Mouse (Mus musculus) forebrain, embryonic 13.5 days (tissue): ENCODE results near the gene Atg7. TPM values are rescaled to one million over a fixed set of nuclear protein-coding genes. Genes with fewer than 3 reads are reported as not detected.

Source experiments
- ATAC-seq: fragments of 200-750 bp; cut with Nextera tagmentation; 2 replicates; pipeline ENCODE4 v1.8.0; 2017
- H3K27ac ChIP-seq: fragments of 300-500 bp; sonication (generic); 2 replicates; pipeline ENCODE4 v1.5.1; 2015; ENCODE audit warnings: inconsistent platforms, mild to moderate bottlenecking, moderate library complexity
- H3K27me3 ChIP-seq: fragments of 300-500 bp; sonication (generic); 2 replicates; pipeline ENCODE4 v1.6.1; 2015; ENCODE audit warnings: mild to moderate bottlenecking, inconsistent platforms
- H3K36me3 ChIP-seq: fragments of 300-500 bp; sonication (generic); 2 replicates; pipeline ENCODE4 v1.6.1; 2015; ENCODE audit warnings: mild to moderate bottlenecking, inconsistent platforms; ENCODE audit not compliant: poor library complexity, severe bottlenecking
- H3K4me1 ChIP-seq: fragments of 300-500 bp; sonication (generic); 2 replicates; pipeline ENCODE4 v1.6.1; 2015; ENCODE audit warnings: inconsistent platforms
- H3K4me2 ChIP-seq: fragments of 300-500 bp; sonication (generic); 2 replicates; pipeline ENCODE4 v1.6.1; 2015; ENCODE audit warnings: inconsistent platforms, mild to moderate bottlenecking, moderate library complexity
- H3K4me3 ChIP-seq: fragments of 300-500 bp; sonication (generic); 2 replicates; pipeline ENCODE4 v1.5.1; 2015; ENCODE audit warnings: mild to moderate bottlenecking, inconsistent platforms
- H3K9ac ChIP-seq: fragments of 300-500 bp; sonication (generic); 2 replicates; pipeline ENCODE4 v1.6.1; 2015; ENCODE audit warnings: mild to moderate bottlenecking, inconsistent platforms
- H3K9me3 ChIP-seq: fragments of 300-500 bp; sonication (generic); replicated peaks from 2 replicates; pipeline ENCODE4 v1.6.1; 2016; ENCODE audit warnings: inconsistent platforms
- WGBS: fragments of 180-500 bp; shearing (Covaris S2); methylation state at CpG from one replicate; pipeline ENCODE4 v1.1.7; 2015; 5-methylcytosine and 5-hydroxymethylcytosine counted together
- polyA plus RNA-seq: library from polyadenylated mRNA; unstranded; fragments of >200 nt; fragmentation: Nextera tagmentation; extraction: Ambion mirVana; gene quantifications from 2 replicates; pipeline ENCODE4 v1.2.1, GENCODE M21; 2015

Atg7 gene
- polyA plus RNA-seq, 1 experiment from 2014 or later, result 18.5 TPM

- peak overlapping the region; percentile 34 for H3K4me3 ChIP-seq
- 9% methylated on average over 46 of the region's 46 CpGs for WGBS
- peaks cover 4% of the 10 kb centered on the region; the same call in 1 of the 2 replicates for H3K27me3 ChIP-seq
- ATAC-seq, result peak; percentile 70
- H3K4me2 ChIP-seq, result peak overlapping the region; percentile 65
- H3K4me1 ChIP-seq, result peaks cover 12% of the 10 kb centered on the region; the same call in 1 of the 2 replicates
- peaks cover 16% of the 10 kb centered on the region for H3K36me3 ChIP-seq
- H3K9ac ChIP-seq, result peak overlapping the region; percentile 73
- H3K9me3 ChIP-seq, result no peaks in the 10 kb centered on the region
- H3K27ac ChIP-seq, result no peak overlapping the region
Observed at GRCm38 (mm10) chr6:114737931-114738759, 95.2 kb downstream of the Atg7 start.

- peaks cover 12% of the 10 kb centered on the region; the same call in 1 of the 2 replicates for H3K4me1 ChIP-seq
- WGBS, result 79% methylated on average over 4 of the region's 4 CpGs
- H3K4me3 ChIP-seq, result peak overlapping the region; percentile 34; the same call in 1 of the 2 replicates
- no peak; the same call in 1 of the 2 replicates for ATAC-seq
- peak overlapping the region; percentile 73 for H3K9ac ChIP-seq
- peak overlapping the region; percentile 65 for H3K4me2 ChIP-seq
- peaks cover 16% of the 10 kb centered on the region for H3K36me3 ChIP-seq
- no peak overlapping the region for H3K27ac ChIP-seq
- no peaks in the 10 kb centered on the region for H3K9me3 ChIP-seq
- peaks cover 4% of the 10 kb centered on the region; the same call in 1 of the 2 replicates for H3K27me3 ChIP-seq
Observed at GRCm38 (mm10) chr6:114738760-114739112, 95.8 kb downstream of the Atg7 start.

GRCm38 (mm10) chr6:114742209-114743003, 99.5 kb downstream of the Atg7 start:
- WGBS, result 96% methylated on average over 12 of the region's 12 CpGs
- Histone ChIP-seq H3K27ac (no peak overlapping the region), H3K4me3 (no peak overlapping the region), H3K4me1 (peaks cover 12% of the 10 kb centered on the region; the same call in 1 of the 2 replicates), H3K9ac (no peak overlapping the region), H3K4me2 (no peak overlapping the region), H3K36me3 (peaks cover 16% of the 10 kb centered on the region), H3K27me3 (0 out of 2 replicates have a peak, but pooled peaks cover under 1% of the 10 kb centered on the region), H3K9me3 (no peaks in the 10 kb centered on the region)
- no peak for ATAC-seq

GRCm38 (mm10) chr6:114743126-114743525, 100.2 kb downstream of the Atg7 start:
- Histone ChIP-seq H3K4me3 (no peak overlapping the region), H3K27ac (no peak overlapping the region), H3K27me3 (no peaks in the 10 kb centered on the region), H3K4me2 (no peak overlapping the region), H3K36me3 (peaks cover 16% of the 10 kb centered on the region), H3K9ac (no peak overlapping the region), H3K9me3 (no peaks in the 10 kb centered on the region), H3K4me1 (peaks cover 7% of the 10 kb centered on the region; the same call in 1 of the 2 replicates)
- no peak for ATAC-seq
- WGBS, result 93% methylated on average over 8 of the region's 8 CpGs

GRCm38 (mm10) chr6:114743845-114744244, 100.9 kb downstream of the Atg7 start:
- no peak overlapping the region for H3K4me3 ChIP-seq
- 70% methylated on average over 2 of the region's 2 CpGs for WGBS

GRCm38 (mm10) chr6:114746439-114746974, 103.6 kb downstream of the Atg7 start:
- no peak for ATAC-seq
- Histone ChIP-seq H3K9ac (no peak overlapping the region), H3K27ac (no peak overlapping the region), H3K4me1 (no peaks in the 10 kb centered on the region), H3K4me2 (no peak overlapping the region), H3K27me3 (no peaks in the 10 kb centered on the region), H3K4me3 (no peak overlapping the region), H3K9me3 (no peaks in the 10 kb centered on the region), H3K36me3 (peaks cover 4% of the 10 kb centered on the region; the same call in 1 of the 2 replicates)
- WGBS, result 88% methylated on average over 7 of the region's 7 CpGs

More at GRCm38 (mm10) chr6:114743845-114744244, 100.9 kb downstream of the Atg7 start:
- H3K36me3 ChIP-seq, result peaks cover 16% of the 10 kb centered on the region
- no peak overlapping the region for H3K4me2 ChIP-seq
- H3K9ac ChIP-seq, result no peak overlapping the region
- H3K27me3 ChIP-seq, result no peaks in the 10 kb centered on the region
- H3K9me3 ChIP-seq, result no peaks in the 10 kb centered on the region
- no peak for ATAC-seq
- H3K4me1 ChIP-seq, result no peaks in the 10 kb centered on the region
- H3K27ac ChIP-seq, result no peak overlapping the region

GRCm38 (mm10) chr6:114748419-114748818, 105.5 kb downstream of the Atg7 start:
- H3K4me3 ChIP-seq, result no peak overlapping the region
- H3K4me1 ChIP-seq, result no peaks in the 10 kb centered on the region
- no peaks in the 10 kb centered on the region for H3K27me3 ChIP-seq
- no peak overlapping the region for H3K4me2 ChIP-seq
- ATAC-seq, result no peak
- H3K9me3 ChIP-seq, result no peaks in the 10 kb centered on the region
- H3K27ac ChIP-seq, result no peak overlapping the region
- 88% methylated on average over 3 of the region's 3 CpGs for WGBS
- no peaks in the 10 kb centered on the region for H3K36me3 ChIP-seq
- H3K9ac ChIP-seq, result no peak overlapping the region

GRCm38 (mm10) chr6:114748882-114749281, 106.0 kb downstream of the Atg7 start:
- Histone ChIP-seq H3K4me2 (no peak overlapping the region), H3K27ac (no peak overlapping the region), H3K27me3 (no peaks in the 10 kb centered on the region), H3K36me3 (no peaks in the 10 kb centered on the region), H3K4me1 (no peaks in the 10 kb centered on the region), H3K9ac (no peak overlapping the region), H3K9me3 (no peaks in the 10 kb centered on the region), H3K4me3 (no peak overlapping the region)
- no peak for ATAC-seq
- WGBS, result 96% methylated on average over 3 of the region's 3 CpGs

- WGBS, result 81% methylated on average over 7 of the region's 7 CpGs
Observed at GRCm38 (mm10) chr6:114758795-114759194, 115.9 kb downstream of the Atg7 start.

GRCm38 (mm10) chr6:114766314-114766713, 123.4 kb downstream of the Atg7 start:
- Histone ChIP-seq H3K4me3 (no peak overlapping the region), H3K9me3 (no peaks in the 10 kb centered on the region), H3K9ac (no peak overlapping the region), H3K27me3 (no peaks in the 10 kb centered on the region), H3K27ac (no peak overlapping the region), H3K4me2 (no peak overlapping the region), H3K36me3 (no peaks in the 10 kb centered on the region), H3K4me1 (no peaks in the 10 kb centered on the region)
- 88% methylated on average over 6 of the region's 6 CpGs for WGBS
- no peak for ATAC-seq

More at GRCm38 (mm10) chr6:114758795-114759194, 115.9 kb downstream of the Atg7 start:
- Histone ChIP-seq H3K36me3 (no peaks in the 10 kb centered on the region), H3K27me3 (no peaks in the 10 kb centered on the region), H3K4me1 (no peaks in the 10 kb centered on the region), H3K9me3 (no peaks in the 10 kb centered on the region), H3K27ac (no peak overlapping the region), H3K4me2 (no peak overlapping the region), H3K9ac (no peak overlapping the region), H3K4me3 (no peak overlapping the region)
- ATAC-seq, result no peak

GRCm38 (mm10) chr6:114767710-114768109, 124.8 kb downstream of the Atg7 start:
- no peaks in the 10 kb centered on the region for H3K9me3 ChIP-seq
- no peaks in the 10 kb centered on the region for H3K27me3 ChIP-seq
- 59% methylated on average over 2 of the region's 2 CpGs for WGBS
- H3K27ac ChIP-seq, result no peak overlapping the region
- no peak overlapping the region for H3K4me2 ChIP-seq
- H3K4me1 ChIP-seq, result no peaks in the 10 kb centered on the region
- no peaks in the 10 kb centered on the region for H3K36me3 ChIP-seq
- no peak overlapping the region for H3K9ac ChIP-seq
- no peak for ATAC-seq
- no peak overlapping the region for H3K4me3 ChIP-seq

- Histone ChIP-seq H3K27me3 (no peaks in the 10 kb centered on the region), H3K9me3 (no peaks in the 10 kb centered on the region), H3K9ac (no peak overlapping the region), H3K4me1 (no peaks in the 10 kb centered on the region), H3K27ac (no peak overlapping the region), H3K36me3 (no peaks in the 10 kb centered on the region), H3K4me2 (no peak overlapping the region), H3K4me3 (no peak overlapping the region)
- no peak for ATAC-seq
- WGBS, result 90% methylated on average over 2 of the region's 2 CpGs
Observed at GRCm38 (mm10) chr6:114770337-114770736, 127.4 kb downstream of the Atg7 start.
